Mouse (Mus musculus): Measurements from ENCODE around the gene Gm6096.
"Not testable (repeated sequence)": the region's sequence is repeated elsewhere in the genome, so short reads cannot be mapped to it uniquely, and the experiment has no call there.

The Gm6096 gene

GRCm38 (mm10) chr7:34250738-34251137, at the start of gene Gm6096:
Gene Gm6096, plus strand, starts transcription at chr7:34251038.
- no peak for DNase-seq

GRCm38 (mm10) chr7:34202147-34202546, 48.7 kb upstream of the Gm6096 start:
- DNase-seq: not testable (repeated sequence)

DNA sequence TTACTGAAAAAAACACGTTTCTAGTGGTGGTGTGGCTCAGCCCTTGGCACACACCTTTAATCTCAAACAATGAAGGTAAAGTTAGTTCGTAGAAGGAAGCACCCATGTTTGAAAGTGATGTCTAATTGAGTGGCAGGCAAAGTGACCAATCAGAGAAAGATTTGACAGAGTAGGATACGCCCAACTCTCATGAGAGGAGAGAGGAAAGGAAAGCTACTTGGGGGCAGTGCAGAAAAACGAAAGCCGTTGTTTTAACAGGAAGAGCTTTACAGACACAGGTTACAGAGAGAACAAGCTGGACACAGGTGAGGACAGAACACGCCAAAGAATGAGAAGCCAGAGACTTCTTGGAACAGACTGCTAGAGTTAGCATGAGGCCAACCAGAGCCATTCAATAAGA, 44.5 kb upstream of the Gm6096 start:
- DNase-seq: no peak

GRCm38 (mm10) chr7:34208027-34208745, 42.7 kb upstream of the Gm6096 start:
- DNase-seq: no peak

GRCm38 (mm10) chr7:34213281-34213680, 37.6 kb upstream of the Gm6096 start:
- no peak for DNase-seq

DNA sequence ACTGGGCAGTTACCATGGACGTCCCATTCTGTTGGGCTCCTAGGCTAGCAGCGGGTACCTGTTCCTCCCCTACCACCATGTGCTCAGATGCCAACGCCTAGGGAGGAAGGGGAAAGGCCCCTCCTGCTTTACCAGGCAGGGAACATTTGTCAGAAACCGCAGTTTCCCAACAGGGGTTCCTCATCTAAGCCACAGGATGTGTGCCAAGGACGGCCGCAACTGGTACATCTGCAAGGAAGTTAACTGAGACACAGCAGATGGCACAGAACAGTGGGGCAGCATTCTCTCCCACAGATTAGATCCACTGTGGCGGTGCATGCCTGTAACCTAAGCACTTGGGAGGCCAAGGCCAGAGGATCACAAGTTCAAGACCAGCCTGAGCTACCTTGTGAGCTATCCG, 36.2 kb upstream of the Gm6096 start:
- no peak for DNase-seq

- DNase-seq: no peak
These were observed 35.4 kb upstream of the Gm6096 start for GRCm38 (mm10) chr7:34215481-34215880.

DNA sequence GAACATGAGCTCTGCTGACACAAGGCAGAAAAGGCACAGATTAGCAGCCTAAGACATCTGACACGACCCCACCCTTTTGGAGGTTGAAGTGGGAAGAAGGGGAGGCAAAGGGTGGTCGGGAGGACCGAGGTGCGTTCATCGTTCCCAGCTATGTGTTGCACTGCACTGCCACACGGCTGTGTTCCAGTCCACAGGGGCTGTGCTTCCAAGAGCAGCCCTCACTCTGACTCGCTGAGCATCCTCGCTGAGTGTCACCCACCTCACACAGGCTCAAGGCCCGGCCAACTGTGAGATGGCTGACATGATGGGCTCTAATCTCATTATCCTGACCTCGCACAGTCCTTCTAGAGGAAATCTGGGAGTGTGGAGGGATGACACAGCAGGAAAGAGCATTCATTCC, 34.4 kb upstream of the Gm6096 start:
- DNase-seq: no peak

- DNase-seq: no peak
These were observed 32.3 kb upstream of the Gm6096 start for GRCm38 (mm10) chr7:34218496-34218895.

- DNase-seq: no peak
These were observed 29.1 kb upstream of the Gm6096 start for GRCm38 (mm10) chr7:34221594-34222250.

DNA sequence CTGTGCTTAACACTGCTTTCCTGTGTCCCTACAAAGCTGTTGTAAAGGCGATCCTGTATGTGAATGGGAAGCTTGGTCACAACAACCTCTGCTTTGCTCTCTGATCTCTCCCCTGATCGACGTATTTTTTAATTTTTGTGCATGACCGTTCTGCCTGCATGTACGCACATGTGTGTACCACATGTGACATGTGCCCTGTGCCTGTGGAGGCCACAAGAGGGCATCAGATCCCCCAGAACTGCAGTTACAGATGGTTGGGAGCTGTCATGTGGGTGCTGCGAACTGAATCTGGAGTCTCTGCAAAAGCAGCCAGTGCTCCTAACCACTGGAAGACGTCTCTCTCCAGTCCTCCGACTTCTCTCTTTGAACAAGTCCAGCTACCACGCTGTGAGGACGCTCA, 28.5 kb upstream of the Gm6096 start:
- no peak for DNase-seq

GRCm38 (mm10) chr7:34224308-34224707, 26.5 kb upstream of the Gm6096 start:
- DNase-seq: no peak

DNA sequence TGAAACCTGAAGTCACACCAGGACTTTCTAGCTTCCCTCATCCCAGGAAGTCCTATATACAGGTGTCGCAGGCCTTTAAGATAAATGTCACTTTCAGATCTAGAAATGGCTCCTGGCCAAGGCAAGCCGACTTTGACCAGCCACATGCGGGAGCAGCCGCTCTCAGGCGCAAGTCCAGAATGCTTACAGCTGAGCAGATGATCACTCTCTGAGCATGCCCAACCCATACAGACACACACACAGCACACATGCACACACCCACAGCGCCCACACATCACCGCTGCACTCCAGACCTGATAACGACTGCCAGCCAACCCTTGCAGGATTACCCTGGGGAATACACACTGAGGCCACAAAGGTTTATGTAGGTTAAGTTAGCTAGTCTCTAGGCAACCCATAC, 24.8 kb upstream of the Gm6096 start:
- DNase-seq: no peak

- DNase-seq: no peak
These were observed 24.0 kb upstream of the Gm6096 start for GRCm38 (mm10) chr7:34226846-34227245.

GRCm38 (mm10) chr7:34228641-34229040, 22.2 kb upstream of the Gm6096 start:
- DNase-seq: no peak

GRCm38 (mm10) chr7:34229153-34229552, 21.7 kb upstream of the Gm6096 start:
- no peak for DNase-seq

DNA sequence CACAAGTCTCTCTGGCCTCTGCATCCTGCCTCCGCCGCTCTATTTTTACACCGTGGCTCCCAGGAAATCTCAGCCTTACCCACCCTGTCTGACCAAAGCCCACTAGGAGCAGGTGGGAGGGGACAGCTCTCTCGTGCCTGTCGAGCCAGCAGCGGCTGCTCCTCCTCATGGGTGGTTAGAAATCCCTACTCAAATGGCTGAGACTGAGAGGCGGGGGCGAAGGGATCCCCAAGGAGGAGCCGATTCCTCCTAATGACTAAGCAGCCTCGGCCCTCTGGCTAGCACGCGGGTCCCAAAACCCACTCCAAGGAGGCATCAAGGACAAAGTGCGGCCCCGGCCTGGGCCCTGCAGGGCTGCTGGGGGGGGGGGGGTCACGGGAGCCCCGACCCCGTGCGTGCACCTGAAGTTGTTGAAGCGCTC, 21.1 kb upstream of the Gm6096 start:
- peak; percentile 57 for DNase-seq

GRCm38 (mm10) chr7:34230116-34230515, 20.7 kb upstream of the Gm6096 start, which contains the start of gene Gpi1:
Gene Gpi1, minus strand, starts transcription at chr7:34230336.
- DNase-seq: peak; percentile 71

- DNase-seq: no peak
These were observed 17.8 kb upstream of the Gm6096 start for GRCm38 (mm10) chr7:34232785-34233725.

DNA sequence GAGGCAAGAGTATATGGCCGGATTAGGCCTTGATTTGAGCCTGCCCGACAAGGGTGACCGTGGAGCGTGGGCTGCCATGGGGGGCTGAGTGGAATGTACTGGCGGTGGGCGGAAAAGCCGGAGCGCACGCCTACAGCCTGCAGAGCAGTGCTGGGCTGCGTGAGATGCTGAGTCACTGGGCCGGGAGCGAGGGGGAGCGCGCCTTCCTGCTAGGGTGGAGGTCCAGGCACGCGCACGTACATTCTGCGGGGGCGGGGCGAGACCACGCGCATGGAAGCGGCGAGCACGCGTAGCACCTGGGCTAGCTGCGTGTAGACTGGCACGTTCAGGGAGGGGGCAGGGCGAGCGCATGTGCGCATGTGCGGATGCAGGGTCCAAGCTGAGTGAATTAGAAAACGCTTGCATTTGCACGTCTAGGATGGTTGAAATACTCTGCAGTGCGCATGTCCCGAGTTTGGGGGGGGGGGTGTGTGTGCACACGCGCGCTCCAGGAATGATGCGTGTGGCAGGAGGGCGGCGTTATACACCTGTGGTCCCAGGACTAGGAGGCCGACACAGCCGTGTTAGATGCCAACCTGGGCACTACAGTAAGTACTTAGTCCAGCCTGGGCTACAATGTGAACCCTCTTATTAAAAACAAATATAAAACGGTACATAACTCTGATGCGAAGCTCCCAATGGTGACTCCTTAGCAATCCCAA, 16.8 kb upstream of the Gm6096 start:
- DNase-seq: peak; percentile 100

GRCm38 (mm10) chr7:34234610-34235561, 16.0 kb upstream of the Gm6096 start:
- no peak for DNase-seq

DNA sequence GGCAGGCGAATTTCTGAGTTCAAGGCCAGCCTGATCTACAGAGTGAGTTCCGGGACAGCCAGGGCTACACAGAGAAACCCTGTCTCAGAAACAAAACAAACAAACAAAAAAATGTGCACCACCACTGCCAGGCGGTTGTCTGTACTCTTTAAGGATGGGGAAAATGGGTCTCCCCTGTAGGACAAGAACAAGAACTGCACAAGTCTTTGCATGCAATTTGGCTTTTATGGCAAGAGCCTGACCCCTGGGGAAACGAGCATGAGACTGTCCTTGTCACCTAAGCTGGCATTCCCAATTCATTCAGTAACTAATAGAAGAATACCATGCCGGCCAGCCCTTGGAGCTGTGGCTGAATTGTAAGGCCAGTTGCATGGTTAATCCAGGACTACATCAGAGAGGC, 15.2 kb upstream of the Gm6096 start:
- no peak for DNase-seq
